Mouse (Mus musculus) midbrain, embryonic 16.5 days (tissue): Measurements from ENCODE around the gene Pkd2l1. TPM values are rescaled to one million over a fixed set of nuclear protein-coding genes. Genes with fewer than 3 reads are reported as not detected.

Source experiments
- ATAC-seq: fragments of 200-750 bp; cut with Nextera tagmentation; 2 replicates; pipeline ENCODE4 v1.8.0; 2017; ENCODE audit warnings: moderate TSS enrichment
- H3K27ac ChIP-seq: fragments of 300-500 bp; sonication (generic); 2 replicates; pipeline ENCODE4 v1.5.1; 2014; ENCODE audit warnings: mild to moderate bottlenecking, low read length, mixed read lengths
- H3K27me3 ChIP-seq: fragments of 300-500 bp; sonication (generic); 2 replicates; pipeline ENCODE4 v1.6.1; 2014; ENCODE audit warnings: low read depth, low read length, mixed read lengths; ENCODE audit not compliant: control insufficient read depth, insufficient read depth
- H3K36me3 ChIP-seq: fragments of 300-500 bp; sonication (generic); 2 replicates; pipeline ENCODE4 v1.6.1; 2014; ENCODE audit warnings: mild to moderate bottlenecking, low read length, moderate library complexity, mixed read lengths; ENCODE audit not compliant: control insufficient read depth, insufficient read depth
- H3K4me1 ChIP-seq: fragments of 300-500 bp; sonication (generic); 2 replicates; pipeline ENCODE4 v1.6.1; 2014; ENCODE audit warnings: mild to moderate bottlenecking, low read length, mixed read lengths; ENCODE audit not compliant: control insufficient read depth, insufficient read depth
- H3K4me2 ChIP-seq: fragments of 300-500 bp; sonication (generic); 2 replicates; pipeline ENCODE4 v1.6.1; 2014; ENCODE audit warnings: mild to moderate bottlenecking, low read length, mixed read lengths
- H3K4me3 ChIP-seq: fragments of 300-500 bp; sonication (generic); 2 replicates; pipeline ENCODE4 v1.5.1; 2014; ENCODE audit warnings: low read depth, mild to moderate bottlenecking, low read length, moderate library complexity, mixed read lengths
- H3K9ac ChIP-seq: fragments of 300-500 bp; sonication (generic); 2 replicates; pipeline ENCODE4 v1.6.1; 2014; ENCODE audit warnings: low read depth, low read length, mixed read lengths
- H3K9me3 ChIP-seq: fragments of 300-500 bp; sonication (generic); replicated peaks from 2 replicates; pipeline ENCODE4 v1.6.1; 2014; ENCODE audit warnings: mild to moderate bottlenecking, low read length, mixed read lengths; ENCODE audit not compliant: control insufficient read depth, poor library complexity, severe bottlenecking
- WGBS: fragments of 180-500 bp; shearing (Covaris S2); extraction: QIAGEN DNeasy Blood & Tissue Kit; methylation state at CpG from one replicate; pipeline ENCODE4 v1.1.7; 2014; 5-methylcytosine and 5-hydroxymethylcytosine counted together
- polyA plus RNA-seq: library from polyadenylated mRNA; unstranded; fragments of >200 nt; fragmentation: Nextera tagmentation; extraction: Ambion mirVana; gene quantifications from 2 replicates; pipeline ENCODE4 v1.2.1, GENCODE M21; 2015

The Pkd2l1 gene
- polyA plus RNA-seq, 1 experiment from 2014 or later, result 0.28 TPM

GRCm38 (mm10) chr19:44104393-44104792 is 87.8 kb downstream of the Pkd2l1 start:
- H3K9me3 ChIP-seq, result no peaks in the 10 kb centered on the region
- no peak overlapping the region for H3K27ac ChIP-seq
- no peak overlapping the region for H3K4me3 ChIP-seq
- no peak for ATAC-seq
- no peak overlapping the region for H3K9ac ChIP-seq
- no peaks in the 10 kb centered on the region for H3K27me3 ChIP-seq
- WGBS, result 91% methylated on average over 1 of the region's 1 CpGs
- no peaks in the 10 kb centered on the region for H3K36me3 ChIP-seq
- no peak overlapping the region for H3K4me2 ChIP-seq
- H3K4me1 ChIP-seq, result peaks cover 21% of the 10 kb centered on the region

- Histone ChIP-seq H3K27ac (no peak overlapping the region), H3K9me3 (no peaks in the 10 kb centered on the region), H3K9ac (no peak overlapping the region), H3K36me3 (0 out of 2 replicates have a peak, but pooled peaks cover under 1% of the 10 kb centered on the region), H3K27me3 (no peaks in the 10 kb centered on the region), H3K4me3 (no peak overlapping the region), H3K4me2 (no peak overlapping the region), H3K4me1 (peaks cover 18% of the 10 kb centered on the region)
- WGBS, result 87% methylated on average over 3 of the region's 3 CpGs
- no peak for ATAC-seq
Measured at GRCm38 (mm10) chr19:44103001-44103400, 89.2 kb downstream of the Pkd2l1 start.

GRCm38 (mm10) chr19:44100840-44101239 is 91.4 kb downstream of the Pkd2l1 start:
- H3K9ac ChIP-seq, result no peak overlapping the region
- no peaks in the 10 kb centered on the region for H3K9me3 ChIP-seq
- ATAC-seq, result no peak
- H3K27me3 ChIP-seq, result no peaks in the 10 kb centered on the region
- H3K4me1 ChIP-seq, result peaks cover 7% of the 10 kb centered on the region
- no peak overlapping the region for H3K4me2 ChIP-seq
- no peak overlapping the region for H3K27ac ChIP-seq
- H3K36me3 ChIP-seq, result peaks cover 16% of the 10 kb centered on the region
- no peak overlapping the region for H3K4me3 ChIP-seq

Other genes with a start within 250 kb of the Pkd2l1 start
- gene Cpn1, start 205.9 kb downstream of the Pkd2l1 start, polyA plus RNA-seq, result 0.37 and 0.39 TPM in 2 replicates
- gene Cyp2c23, start 163.2 kb downstream of the Pkd2l1 start, polyA plus RNA-seq, result not detected in 2 replicates
- gene Erlin1, start 122.7 kb downstream of the Pkd2l1 start, polyA plus RNA-seq, result 23.7 and 24.4 TPM in 2 replicates
- 65.7 and 65.8 TPM in 2 replicates for gene Chuk, start 85.0 kb downstream of the Pkd2l1 start, polyA plus RNA-seq
- 31.1 and 33.3 TPM in 2 replicates for gene Cwf19l1, start 56.6 kb downstream of the Pkd2l1 start, polyA plus RNA-seq
- 161 and 164 TPM in 2 replicates for gene Bloc1s2, start 46.0 kb downstream of the Pkd2l1 start, polyA plus RNA-seq
- 6.9 and 8.1 TPM in 2 replicates for gene Scd3, start 10.8 kb upstream of the Pkd2l1 start, polyA plus RNA-seq
- gene Scd2, start 101.2 kb upstream of the Pkd2l1 start, polyA plus RNA-seq, result 281 and 311 TPM in 2 replicates
- 0.18 and 0.19 TPM in 2 replicates for gene Scd4, start 140.7 kb upstream of the Pkd2l1 start, polyA plus RNA-seq
- 7.1 and 8.9 TPM in 2 replicates for gene Scd1, start 215.4 kb upstream of the Pkd2l1 start, polyA plus RNA-seq